Mouse (Mus musculus): ENCODE results near the gene Tlr3. TPM values are rescaled to one million over a fixed set of nuclear protein-coding genes. Genes with fewer than 3 reads are reported as not detected.
A peak's percentile ranks its signal among the peaks of the same experiment; 100 is the strongest.

The Tlr3 gene
- polyA plus RNA-seq, 1 experiment from 2014 or later, result 1.7 TPM

- DNase-seq (ENCODE audit: low spot score), result peak; percentile 49
- H3K36me3 ChIP-seq (replicated peaks; ENCODE audit: control insufficient read depth, insufficient read depth), result no peaks in the 10 kb centered on the region
- 63% methylated on average over 6 of the region's 6 CpGs for WGBS
Observed at GRCm38 (mm10) chr8:45362323-45362722, 48.6 kb downstream of the Tlr3 start.

GRCm38 (mm10) chr8:45359091-45359605 lies 51.7 kb downstream of the Tlr3 start:
- H3K4me3 ChIP-seq (replicated peaks; ENCODE audit: low read length), result no peak overlapping the region; the same call in 1 of the 2 replicates
- no peak overlapping the region for H3K27ac ChIP-seq
- 0 out of 2 replicates have a peak, but pooled peaks cover 6% of the 10 kb centered on the region for H3K4me1 ChIP-seq (replicated peaks; ENCODE audit: control insufficient read depth, insufficient read depth, low read length)
- H3K9ac ChIP-seq, result peak overlapping the region; percentile 79
- no peaks in the 10 kb centered on the region for H3K36me3 ChIP-seq (replicated peaks; ENCODE audit: control insufficient read depth, insufficient read depth)
- H3K27me3 ChIP-seq (ENCODE audit: control insufficient read depth, insufficient read depth, low read length), result no peaks in the 10 kb centered on the region
- DNase-seq (ENCODE audit: low spot score) (peak; percentile 28), ATAC-seq (ENCODE audit: low FRiP score) (no peak)
- 82% methylated on average over 6 of the region's 6 CpGs for WGBS
- peak overlapping the region; percentile 74 for H3K4me2 ChIP-seq (replicated peaks)
- H3K9me3 ChIP-seq (ENCODE audit: control insufficient read depth, low read length), result no peaks in the 10 kb centered on the region

More at GRCm38 (mm10) chr8:45362323-45362722, 48.6 kb downstream of the Tlr3 start:
- Histone ChIP-seq H3K27me3 (ENCODE audit: control insufficient read depth, insufficient read depth, low read length) (no peaks in the 10 kb centered on the region), H3K4me2 (replicated peaks) (no peak overlapping the region), H3K27ac (no peak overlapping the region), H3K4me3 (replicated peaks; ENCODE audit: low read length) (no peak overlapping the region), H3K4me1 (replicated peaks; ENCODE audit: control insufficient read depth, insufficient read depth, low read length) (0 out of 2 replicates have a peak, but pooled peaks cover 6% of the 10 kb centered on the region), H3K9me3 (ENCODE audit: control insufficient read depth, low read length) (no peaks in the 10 kb centered on the region), H3K9ac (no peak overlapping the region)
- ATAC-seq (ENCODE audit: low FRiP score), result no peak

- DNase-seq (ENCODE audit: low spot score) (peak; percentile 63), ATAC-seq (ENCODE audit: low FRiP score) (peak; percentile 87)
- 3% methylated on average over 48 of the region's 49 CpGs for WGBS
- Histone ChIP-seq H3K9me3 (ENCODE audit: control insufficient read depth, low read length) (no peaks in the 10 kb centered on the region), H3K27me3 (ENCODE audit: control insufficient read depth, insufficient read depth, low read length) (no peaks in the 10 kb centered on the region), H3K27ac (no peak overlapping the region), H3K9ac (peak overlapping the region; percentile 79), H3K4me3 (replicated peaks; ENCODE audit: low read length) (peak overlapping the region; percentile 51), H3K4me2 (replicated peaks) (peak overlapping the region; percentile 74), H3K4me1 (replicated peaks; ENCODE audit: control insufficient read depth, insufficient read depth, low read length) (0 out of 2 replicates have a peak, but pooled peaks cover 6% of the 10 kb centered on the region), H3K36me3 (replicated peaks; ENCODE audit: control insufficient read depth, insufficient read depth) (no peaks in the 10 kb centered on the region)
Observed at GRCm38 (mm10) chr8:45358132-45358918, 52.6 kb downstream of the Tlr3 start.

- WGBS, result 80% methylated on average over 6 of the region's 6 CpGs
- H3K4me3 ChIP-seq (replicated peaks; ENCODE audit: low read length), result no peak overlapping the region
- no peaks in the 10 kb centered on the region for H3K9me3 ChIP-seq (ENCODE audit: control insufficient read depth, low read length)
- no peak overlapping the region for H3K9ac ChIP-seq
- DNase-seq (ENCODE audit: low spot score) (no peak), ATAC-seq (ENCODE audit: low FRiP score) (no peak)
- H3K4me2 ChIP-seq (replicated peaks), result no peak overlapping the region
- H3K4me1 ChIP-seq (replicated peaks; ENCODE audit: control insufficient read depth, insufficient read depth, low read length), result 0 out of 2 replicates have a peak, but pooled peaks cover 6% of the 10 kb centered on the region
- H3K27ac ChIP-seq, result no peak overlapping the region
- no peaks in the 10 kb centered on the region for H3K27me3 ChIP-seq (ENCODE audit: control insufficient read depth, insufficient read depth, low read length)
- 0 out of 2 replicates have a peak, but pooled peaks cover 2% of the 10 kb centered on the region for H3K36me3 ChIP-seq (replicated peaks; ENCODE audit: control insufficient read depth, insufficient read depth)
Observed at GRCm38 (mm10) chr8:45355809-45356208, 55.1 kb downstream of the Tlr3 start.

Other genes with a start within 250 kb of the Tlr3 start
- gene F11, start 149.0 kb downstream of the Tlr3 start, polyA plus RNA-seq (2014; fragmentation: Nextera tagmentation; extraction: Ambion mirVana), result not detected in 2 replicates
- gene Klkb1, start 116.2 kb downstream of the Tlr3 start, polyA plus RNA-seq (2014; fragmentation: Nextera tagmentation; extraction: Ambion mirVana), result not detected in 2 replicates
- not detected in 2 replicates for gene Gm45753, start 102.6 kb downstream of the Tlr3 start, polyA plus RNA-seq (2014; fragmentation: Nextera tagmentation; extraction: Ambion mirVana)
- 1.9 and 2.1 TPM in 2 replicates for gene Cyp4v3, start 77.9 kb downstream of the Tlr3 start, polyA plus RNA-seq (2014; fragmentation: Nextera tagmentation; extraction: Ambion mirVana)
- 12.8 and 14.1 TPM in 2 replicates for gene Fam149a, start 28.8 kb downstream of the Tlr3 start, polyA plus RNA-seq (2014; fragmentation: Nextera tagmentation; extraction: Ambion mirVana)
- gene Sorbs2, start 96.7 kb upstream of the Tlr3 start, polyA plus RNA-seq (2014; fragmentation: Nextera tagmentation; extraction: Ambion mirVana), result 65.0 and 69.1 TPM in 2 replicates

Data from hindbrain, embryonic 14.5 days (tissue).